Mouse (Mus musculus) WW6 (cell line): ENCODE measurements around the gene Cyp2c39.
"Not testable (repeated sequence)": the region's sequence is repeated elsewhere in the genome, so short reads cannot be mapped to it uniquely, and the experiment has no call there.

ENCODE experiments used
- DNase-seq: peaks from one replicate; pipeline ENCODE4 v3.0.0-alpha.2; 2013; ENCODE audit warnings: low read depth, low spot score

Cyp2c39 gene

DNA sequence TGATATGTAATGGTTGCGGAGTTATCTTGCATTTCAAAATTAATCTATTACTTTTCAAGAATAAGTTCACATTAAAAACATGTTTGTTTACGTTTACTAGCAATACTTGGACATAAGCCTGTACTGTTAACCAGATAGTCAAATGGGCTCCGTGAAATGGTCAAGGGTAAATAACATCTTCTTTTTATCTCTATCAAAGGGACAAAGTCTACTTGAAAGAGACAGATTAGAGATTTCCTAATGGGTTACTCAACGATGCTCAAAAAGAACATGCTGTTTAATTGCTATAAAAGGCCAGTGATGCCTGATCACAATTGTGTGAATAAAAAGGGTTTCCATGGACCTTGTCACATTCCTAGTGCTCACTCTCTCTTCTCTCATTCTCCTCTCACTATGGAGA is at the start of gene Cyp2c39:
Gene Cyp2c39 (plus strand): TSS at position 329 of the 400 bp plus-strand sequence.
- no peak for DNase-seq

DNA sequence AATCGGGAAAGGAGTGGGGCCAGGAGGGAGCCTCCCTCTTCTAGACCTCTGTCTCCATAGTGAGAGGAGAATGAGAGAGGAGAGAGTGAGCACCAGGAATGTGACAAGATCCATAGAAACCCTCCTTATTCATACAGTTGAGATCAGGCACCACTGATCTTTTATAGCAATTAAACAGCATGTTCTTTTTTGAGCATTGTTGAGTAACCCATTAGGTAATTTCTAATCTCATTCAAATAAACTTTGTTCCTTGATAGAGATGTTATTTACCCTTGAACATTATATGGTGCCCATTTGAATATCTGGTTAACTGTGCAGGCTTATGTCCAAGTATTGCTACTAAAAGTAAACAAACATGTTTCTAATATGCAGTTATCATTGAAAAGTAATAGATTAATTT is 47.7 kb upstream of the Cyp2c39 start, which contains the start of gene Cyp2c38:
Gene Cyp2c38 (minus strand): TSS at position 135 of the 400 bp plus-strand sequence.
- DNase-seq, result no peak

DNA sequence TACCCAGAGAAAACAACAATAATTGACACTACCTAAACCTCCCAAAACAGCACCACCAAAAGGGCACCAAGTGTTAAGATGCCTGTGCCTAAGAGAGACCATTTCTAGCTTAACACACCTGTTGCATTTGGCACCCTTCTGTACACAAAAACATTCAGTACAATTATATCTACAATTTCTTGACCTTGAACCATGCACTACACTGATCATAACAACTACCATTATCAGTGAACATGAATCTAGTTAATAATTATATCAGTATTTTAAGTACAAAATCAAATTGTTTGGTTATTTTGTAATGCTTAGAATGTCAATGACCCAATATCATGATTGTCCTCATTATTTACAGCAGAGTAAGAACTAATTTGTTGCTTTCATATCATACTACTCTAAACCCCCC is 46.7 kb upstream of the Cyp2c39 start:
- no peak for DNase-seq

- DNase-seq, result not testable (repeated sequence)
These were observed 26.7 kb upstream of the Cyp2c39 start for GRCm38 (mm10) chr19:39483961-39484360.

DNA sequence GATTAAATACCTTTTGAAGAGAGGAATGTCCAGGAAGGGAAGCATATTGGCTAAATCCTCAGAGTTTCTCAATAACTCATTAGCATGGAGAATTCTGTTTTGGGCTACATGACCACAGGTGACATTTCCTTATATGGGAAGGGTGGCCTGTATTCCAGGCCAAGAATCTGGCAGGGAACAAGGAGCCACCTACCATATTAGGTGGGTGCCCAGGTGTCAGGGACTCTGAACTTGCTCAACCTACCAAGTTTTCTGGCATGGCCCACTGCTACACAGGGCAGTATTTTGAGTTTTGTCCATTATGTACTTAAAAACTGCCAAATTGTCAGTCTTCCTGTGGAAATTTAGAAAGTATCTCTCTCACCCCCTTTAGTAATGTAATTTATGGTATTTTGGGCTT is 4.3 kb upstream of the Cyp2c39 start:
- no peak for DNase-seq

GRCm38 (mm10) chr19:39509533-39509932 is 1.1 kb upstream of the Cyp2c39 start:
- no peak for DNase-seq
